Comparison of ENCODE assay signal across 8 mouse cellular contexts in the genomic region with DNA sequence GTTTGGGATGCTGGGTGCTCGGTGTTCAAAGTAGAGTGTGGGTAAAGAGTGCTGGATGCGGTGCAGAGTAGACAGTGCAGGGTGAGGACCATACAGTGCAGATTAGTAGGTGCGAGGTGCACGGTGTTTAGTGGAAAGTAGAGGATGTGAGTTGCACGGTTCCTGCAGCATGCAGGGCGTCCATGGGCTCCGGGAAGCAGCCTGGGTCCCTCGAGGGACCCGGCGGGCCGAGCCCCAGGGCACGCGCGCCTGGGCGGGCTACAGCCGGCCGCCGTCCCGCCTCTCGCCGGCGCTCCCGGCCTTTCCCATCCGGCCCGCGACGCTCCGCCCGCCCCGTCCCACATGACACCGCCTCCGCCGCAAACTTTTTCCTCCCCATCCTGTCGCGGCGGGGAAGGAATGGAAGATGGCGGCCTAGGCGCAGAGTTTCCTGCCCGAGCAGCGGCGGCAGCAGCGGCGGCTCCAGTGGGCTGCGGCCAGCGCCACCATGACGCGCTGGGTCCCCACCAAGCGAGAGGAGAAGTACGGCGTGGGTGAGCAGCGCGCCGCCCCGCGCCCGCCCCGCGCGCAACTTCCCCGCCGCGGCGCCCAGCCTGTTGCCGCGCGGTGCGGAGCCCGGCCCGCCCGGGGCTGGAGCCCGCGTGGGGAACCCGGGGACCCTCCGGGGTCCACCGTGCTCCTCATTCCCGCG. TPM values are rescaled to one million over a fixed set of nuclear protein-coding genes. Genes with fewer than 3 reads are reported as not detected.
DNase-seq lines count a peak whose midpoint lies in the region; ATAC-seq and TF ChIP-seq lines count a peak whose summit lies in the region.

A gene (plus strand): TSS at position 343 of the 691 bp plus-strand sequence.

- H3K9me3 ChIP-seq in ES-E14 (ENCODE audit: control insufficient read depth, insufficient read depth, low read depth, low read length) = no peaks in the 10 kb centered on the region
- no peaks in the 10 kb centered on the region for H3K9me3 ChIP-seq in lung, postnatal 0 days (ENCODE audit: low read length)

- in situ Hi-C loops in ES-E14 (cut with MboI; ENCODE audit: low sequenced_read_pairs in 2 of 2, unreplicated experiment in 2 of 2) = no loop called here

- 0 out of 2 replicates have a peak, but pooled peaks have one; percentile 16 for TF ChIP-seq POLR2A in brain, embryonic 14.5 days (IDR thresholded peaks at IDR 0.05; ENCODE audit: borderline replicate concordance, extremely low read depth, insufficient read depth, insufficient read length, poor library complexity, severe bottlenecking)

- H3K4me1 ChIP-seq in ES-E14 (ENCODE audit: control insufficient read depth in 2 of 2, insufficient read depth in 2 of 2, low read length in 2 of 2, poor library complexity in 1 of 2) = peaks cover 0 to 11% of the 10 kb centered on the region in 2 experiments; a peak in 3 of 4 replicates
- peaks cover 8% of the 10 kb centered on the region; the same call in 1 of the 2 replicates for H3K4me1 ChIP-seq in lung, postnatal 0 days (ENCODE audit: insufficient read depth, low read depth, low read length)

- TF ChIP-seq EP300 in lung, postnatal 0 days (IDR thresholded peaks at IDR 0.05) = no peak

- no peaks in the 10 kb centered on the region for H3K36me3 ChIP-seq in ES-E14 (ENCODE audit: control insufficient read depth, insufficient read depth, low read length, poor library complexity, severe bottlenecking)
- H3K36me3 ChIP-seq in lung, postnatal 0 days (ENCODE audit: insufficient read depth, low read length) = no peaks in the 10 kb centered on the region

- ATAC-seq in frontal cortex, adult (ENCODE audit: low TSS enrichment) = peak; percentile 71
- ATAC-seq in hematopoietic stem cell, adult 5-6 weeks (replicated peaks in 1 of 2; ENCODE audit: insufficient read depth in 1 of 2, low FRiP score in 2 of 2, low TSS enrichment in 1 of 2, low read depth in 1 of 2, poor library complexity in 2 of 2, severe bottlenecking in 2 of 2) = peak; percentile 38 to 54; a peak in 3 of 4 replicates
- peak; percentile 90 for ATAC-seq in lung, postnatal 0 days
- no peak for ATAC-seq in CD4-positive, CD25-positive, alpha-beta regulatory T cell, adult 4 months

- peak within 1 kb of the TSS; percentile 87 to 93 for H3K4me3 ChIP-seq in ES-E14 (ENCODE audit: insufficient read depth in 1 of 2, low read depth in 1 of 2, low read length in 2 of 2, poor library complexity in 1 of 2, severe bottlenecking in 1 of 2)
- H3K4me3 ChIP-seq in lung, postnatal 0 days (ENCODE audit: low read depth, low read length) = peak within 1 kb of the TSS; percentile 79

- H3K9ac ChIP-seq in ES-E14 (ENCODE audit: insufficient read depth, low read depth, low read length, poor library complexity, severe bottlenecking) = peak within 1 kb of the TSS; percentile 91
- peak within 1 kb of the TSS; percentile 77 for H3K9ac ChIP-seq in lung, postnatal 0 days (replicated peaks; ENCODE audit: low read depth)

- DNase-seq in ES-E14 (ENCODE audit: low read depth, low spot score) = peak; percentile 47
- DNase-seq in brain, embryonic 14.5 days (ENCODE audit: low read depth) = peak; percentile 70
- DNase-seq in layer of hippocampus, postnatal 10 days (ENCODE audit: low spot score in 2 of 2) = peak; percentile 60 to 70
- peak; percentile 90 for DNase-seq in lung, postnatal 0 days (ENCODE audit: low spot score)
- peak; percentile 82 for DNase-seq in retina, postnatal 1 day

- TF ChIP-seq CTCF in brain, embryonic 14.5 days (IDR thresholded peaks at IDR 0.05; ENCODE audit: borderline replicate concordance, extremely low read depth, insufficient read depth, insufficient read length) = no peak
- TF ChIP-seq CTCF in lung, postnatal 0 days (IDR thresholded peaks at IDR 0.05) = peak; percentile 10; the same call in 1 of the 2 replicates

- H3K27me3 ChIP-seq in lung, postnatal 0 days (replicated peaks; ENCODE audit: insufficient read depth, low read length) = no peaks in the 10 kb centered on the region

- H3K4me2 ChIP-seq in lung, postnatal 0 days (replicated peaks; ENCODE audit: low read depth, low read length) = peak within 1 kb of the TSS; percentile 70

- WGBS in lung, postnatal 0 days = 5% methylated on average over 47 of the region's 77 CpGs

- peak within 1 kb of the TSS; percentile 0; the same call in 1 of the 2 replicates for H3K27ac ChIP-seq in ES-E14 (ENCODE audit: insufficient read depth, low read depth, low read length, poor library complexity, severe bottlenecking)
- H3K27ac ChIP-seq in lung, postnatal 0 days (ENCODE audit: low read length) = peak within 1 kb of the TSS; percentile 91

TF ChIP-seq in ES-E14, 5 proteins besides CTCF, POLR2A, EP300 and RAD21:
- 0 out of 2 replicates have a peak, but pooled peaks have one; percentile 40 for TF ChIP-seq HCFC1 (IDR thresholded peaks at IDR 0.05; ENCODE audit: borderline replicate concordance, insufficient read depth, low read length)
- no peak for TF ChIP-seq ZNF384 (IDR thresholded peaks at IDR 0.05; ENCODE audit: low read depth, low read length)
- no peak for TF ChIP-seq ZC3H11A (IDR thresholded peaks at IDR 0.05; ENCODE audit: borderline replicate concordance, low read depth, low read length)

RNA-seq across cellular contexts. Expression of the gene that starts here (rescaled TPM):
- 24.3 and 37.4 TPM in 2 replicates for total RNA-seq in ES-E14 (2012; rRNA removed)
- polyA plus RNA-seq in brain, embryonic 14.5 days (2012; rRNA removed) = 7.3 and 10.8 TPM in 2 replicates
- total RNA-seq in hematopoietic stem cell, adult 5-6 weeks (2017) = 15.4 and 15.5 TPM in 2 replicates
- total RNA-seq in layer of hippocampus, postnatal 10 days (2021) = 10 to 100 TPM; 27.1 to 27.4 TPM
- 14.0 and 17.8 TPM in 2 replicates for polyA plus RNA-seq in lung, postnatal 0 days (2015; fragmentation: Nextera tagmentation; extraction: Ambion mirVana)
- under 1 TPM; 0.12 to 0.16 TPM for polyA plus RNA-seq in CD4-positive, CD25-positive, alpha-beta regulatory T cell, adult 4 months (2017; shearing (Covaris generic))
